Mouse (Mus musculus): ENCODE measurements around the gene Dcaf12.

DNA sequence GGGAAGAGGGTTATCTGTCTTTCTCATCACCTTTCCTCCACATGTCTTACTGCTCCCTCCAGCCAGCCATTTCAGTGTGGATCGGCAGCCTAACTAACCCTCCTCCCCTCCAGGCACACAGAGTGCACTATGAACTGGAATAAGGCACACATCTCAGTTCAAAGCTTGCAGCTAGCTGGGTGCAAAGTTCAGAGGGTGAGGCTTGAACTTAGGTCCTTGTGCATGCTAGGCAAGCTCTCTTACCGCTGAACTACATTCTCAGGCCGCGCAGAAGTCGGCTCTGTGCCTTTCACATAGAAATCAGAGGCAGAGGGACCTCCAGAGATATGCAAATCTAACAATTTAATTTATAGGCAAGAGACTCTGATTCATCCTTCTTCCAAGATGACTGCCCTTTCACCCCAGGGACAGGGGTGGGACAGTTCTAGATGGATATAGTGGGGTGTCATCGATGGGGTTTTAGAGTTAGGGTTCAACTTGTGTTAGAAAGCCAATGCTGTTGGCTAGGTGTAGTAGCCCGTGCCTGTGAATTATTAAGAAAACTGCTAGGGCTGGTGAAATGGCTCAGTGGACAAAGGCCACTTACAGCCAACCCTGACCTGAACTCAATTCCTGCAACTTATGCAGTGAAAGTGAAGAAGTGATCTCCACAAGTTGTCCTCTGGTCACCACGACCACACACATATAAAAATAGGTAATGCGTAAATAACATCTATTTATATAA lies 17.2 kb upstream of the Dcaf12 start:
- TF ChIP-seq CTCF (IDR thresholded peaks at IDR 0.05; ENCODE audit: control insufficient read depth, insufficient read depth, low read length) (no peak), POLR2A (IDR thresholded peaks at IDR 0.05; ENCODE audit: borderline replicate concordance, control insufficient read depth, low read depth, low read length) (no peak)
